Mouse (Mus musculus) bone marrow macrophage, adult 2 months (primary cell): ENCODE results near the gene Mcoln2.

ENCODE experiments used
- CTCF ChIP-seq: IDR thresholded peaks from 2 replicates; pipeline ENCODE4 v1.5.1; 2012; ENCODE audit warnings: low read depth, mild to moderate bottlenecking, low read length, moderate library complexity
- POLR2A ChIP-seq: IDR thresholded peaks from 2 replicates; pipeline ENCODE4 v1.6.1; 2012; ENCODE audit warnings: mild to moderate bottlenecking, low read depth, low read length, borderline replicate concordance

- TF ChIP-seq POLR2A, result no peak
- TF ChIP-seq CTCF, result no peak
These were observed 84.1 kb downstream of the Mcoln2 start for GRCm38 (mm10) chr3:146233741-146234140.
